Mouse (Mus musculus): ENCODE measurements around the gene Vwa5a. TPM values are rescaled to one million over a fixed set of nuclear protein-coding genes. Genes with fewer than 3 reads are reported as not detected.

The Vwa5a gene
- 19.4 and 22.7 TPM in 2 replicates for polyA plus RNA-seq (2015; fragmentation: Nextera tagmentation; extraction: Ambion mirVana)

- ATAC-seq (ENCODE audit: insufficient number of reproducible peaks, insufficient read depth, low FRiP score, low TSS enrichment, low read depth): peak; percentile 54; the same call in 1 of the 2 replicates
- Histone ChIP-seq H3K9me3 (no peaks in the 10 kb centered on the region), H3K27ac (peak within 1 kb of the TSS; percentile 56), H3K4me1 (peaks cover 10% of the 10 kb centered on the region), H3K4me3 (peak within 1 kb of the TSS; percentile 58), H3K36me3 (0 out of 2 replicates have a peak, but pooled peaks cover 3% of the 10 kb centered on the region), H3K4me2 (peak within 1 kb of the TSS; percentile 69), H3K9ac (peak within 1 kb of the TSS; percentile 67), H3K27me3 (no peaks in the 10 kb centered on the region; the same call in 1 of the 2 replicates)
- WGBS: under 1% methylated on average over 4 of the region's 4 CpGs
These were observed at the start of gene Vwa5a for GRCm38 (mm10) chr9:38718102-38718501. Gene Vwa5a, plus strand, starts transcription at chr9:38718268.

- Histone ChIP-seq H3K4me3 (no peak overlapping the region), H3K27me3 (no peaks in the 10 kb centered on the region), H3K4me1 (no peaks in the 10 kb centered on the region), H3K9me3 (no peaks in the 10 kb centered on the region), H3K4me2 (no peak overlapping the region), H3K27ac (no peak overlapping the region), H3K9ac (no peak overlapping the region), H3K36me3 (no peaks in the 10 kb centered on the region)
- 81% methylated on average over 2 of the region's 2 CpGs for WGBS
- no peak for ATAC-seq (ENCODE audit: insufficient number of reproducible peaks, insufficient read depth, low FRiP score, low TSS enrichment, low read depth)
These were observed 45.2 kb upstream of the Vwa5a start for GRCm38 (mm10) chr9:38672887-38673286.

GRCm38 (mm10) chr9:38674501-38674900 is 43.6 kb upstream of the Vwa5a start, which contains the start of gene Olfr918:
Gene Olfr918, minus strand, starts transcription at chr9:38674601.
- H3K27ac ChIP-seq: no peak within 1 kb of the TSS
- no peaks in the 10 kb centered on the region for H3K4me1 ChIP-seq
- H3K9ac ChIP-seq: no peak within 1 kb of the TSS
- no peaks in the 10 kb centered on the region for H3K36me3 ChIP-seq
- H3K27me3 ChIP-seq: no peaks in the 10 kb centered on the region
- no peak within 1 kb of the TSS for H3K4me3 ChIP-seq
- no peaks in the 10 kb centered on the region for H3K9me3 ChIP-seq
- WGBS: 81% methylated on average over 2 of the region's 2 CpGs
- H3K4me2 ChIP-seq: no peak within 1 kb of the TSS
- ATAC-seq (ENCODE audit: insufficient number of reproducible peaks, insufficient read depth, low FRiP score, low TSS enrichment, low read depth): no peak

- peak overlapping the region; percentile 67 for H3K9ac ChIP-seq
- peaks cover 10% of the 10 kb centered on the region; the same call in 1 of the 2 replicates for H3K36me3 ChIP-seq
- no peaks in the 10 kb centered on the region; the same call in 1 of the 2 replicates for H3K27me3 ChIP-seq
- 0 out of 2 replicates have a peak, but pooled peaks have one; percentile 81 for ATAC-seq (ENCODE audit: insufficient number of reproducible peaks, insufficient read depth, low FRiP score, low TSS enrichment, low read depth)
- peak overlapping the region; percentile 58 for H3K4me3 ChIP-seq
- WGBS: 2% methylated on average over 3 of the region's 3 CpGs
- H3K4me2 ChIP-seq: peak overlapping the region; percentile 69
- peak overlapping the region; percentile 56; the same call in 1 of the 2 replicates for H3K27ac ChIP-seq
- H3K4me1 ChIP-seq: peaks cover 10% of the 10 kb centered on the region
- H3K9me3 ChIP-seq: no peaks in the 10 kb centered on the region
These were observed 916 bp downstream of the Vwa5a start for GRCm38 (mm10) chr9:38718927-38719441.

- WGBS: 91% methylated on average over 1 of the region's 1 CpGs
- no peak overlapping the region for H3K4me2 ChIP-seq
These were observed 6.0 kb downstream of the Vwa5a start for GRCm38 (mm10) chr9:38724044-38724443.

DNA sequence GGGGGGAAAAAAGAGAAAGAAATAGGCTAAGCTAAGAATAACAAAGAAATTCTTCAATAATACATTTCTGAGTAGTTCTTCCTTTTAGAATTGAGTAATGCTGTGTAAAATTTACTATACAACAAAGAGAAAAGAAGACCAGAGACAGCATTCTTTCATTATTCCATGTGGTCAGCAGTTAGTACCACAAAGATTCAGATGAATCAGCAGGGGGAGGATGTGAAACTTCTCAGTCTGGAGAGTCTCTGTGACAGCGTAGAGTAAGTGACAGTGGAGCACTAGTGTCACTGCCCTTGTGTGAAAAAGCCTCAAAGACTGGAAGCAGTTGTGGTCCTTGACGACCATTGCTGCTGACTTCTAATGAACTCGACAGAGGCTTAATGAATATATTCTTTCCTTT is 10.2 kb downstream of the Vwa5a start:
- ATAC-seq (ENCODE audit: insufficient number of reproducible peaks, insufficient read depth, low FRiP score, low TSS enrichment, low read depth): no peak
- WGBS: 88% methylated on average over 3 of the region's 3 CpGs
- Histone ChIP-seq H3K27ac (no peak overlapping the region), H3K27me3 (no peaks in the 10 kb centered on the region), H3K4me2 (no peak overlapping the region), H3K9ac (no peak overlapping the region), H3K9me3 (no peaks in the 10 kb centered on the region), H3K4me3 (no peak overlapping the region), H3K36me3 (peaks cover 29% of the 10 kb centered on the region), H3K4me1 (no peaks in the 10 kb centered on the region)

More at GRCm38 (mm10) chr9:38724044-38724443, 6.0 kb downstream of the Vwa5a start:
- Histone ChIP-seq H3K9me3 (no peaks in the 10 kb centered on the region), H3K36me3 (peaks cover 31% of the 10 kb centered on the region), H3K27me3 (no peaks in the 10 kb centered on the region; the same call in 1 of the 2 replicates), H3K4me1 (peaks cover 8% of the 10 kb centered on the region), H3K4me3 (no peak overlapping the region), H3K9ac (no peak overlapping the region), H3K27ac (no peak overlapping the region)
- no peak for ATAC-seq (ENCODE audit: insufficient number of reproducible peaks, insufficient read depth, low FRiP score, low TSS enrichment, low read depth)

DNA sequence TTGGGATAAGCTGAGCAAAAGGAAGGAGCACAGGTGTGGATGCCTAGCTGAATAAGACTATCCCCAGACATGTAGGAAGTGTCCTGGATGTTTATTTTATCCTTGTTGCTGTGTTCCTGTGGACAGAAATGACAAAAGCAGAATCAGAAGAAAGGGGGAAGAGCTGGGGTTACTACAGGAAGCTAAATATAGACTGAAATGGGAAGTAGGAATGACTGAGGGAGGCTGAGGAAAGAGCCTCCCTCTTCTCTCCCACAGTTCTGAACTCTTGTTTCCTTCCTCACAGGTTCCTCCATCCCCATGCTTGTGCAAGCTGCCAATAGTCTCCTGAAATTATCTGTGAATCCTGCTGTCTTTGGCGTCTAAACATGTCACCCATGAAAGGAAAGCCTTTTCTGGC is 23.3 kb downstream of the Vwa5a start:
- 0 out of 2 replicates have a peak, but pooled peaks cover 4% of the 10 kb centered on the region for H3K36me3 ChIP-seq
- no peak overlapping the region for H3K4me3 ChIP-seq
- H3K27ac ChIP-seq: no peak overlapping the region
- H3K4me2 ChIP-seq: no peak overlapping the region
- no peak for ATAC-seq (ENCODE audit: insufficient number of reproducible peaks, insufficient read depth, low FRiP score, low TSS enrichment, low read depth)
- H3K27me3 ChIP-seq: no peaks in the 10 kb centered on the region
- WGBS: 80% methylated on average over 1 of the region's 1 CpGs
- no peak overlapping the region for H3K9ac ChIP-seq
- no peaks in the 10 kb centered on the region for H3K9me3 ChIP-seq
- no peaks in the 10 kb centered on the region for H3K4me1 ChIP-seq

DNA sequence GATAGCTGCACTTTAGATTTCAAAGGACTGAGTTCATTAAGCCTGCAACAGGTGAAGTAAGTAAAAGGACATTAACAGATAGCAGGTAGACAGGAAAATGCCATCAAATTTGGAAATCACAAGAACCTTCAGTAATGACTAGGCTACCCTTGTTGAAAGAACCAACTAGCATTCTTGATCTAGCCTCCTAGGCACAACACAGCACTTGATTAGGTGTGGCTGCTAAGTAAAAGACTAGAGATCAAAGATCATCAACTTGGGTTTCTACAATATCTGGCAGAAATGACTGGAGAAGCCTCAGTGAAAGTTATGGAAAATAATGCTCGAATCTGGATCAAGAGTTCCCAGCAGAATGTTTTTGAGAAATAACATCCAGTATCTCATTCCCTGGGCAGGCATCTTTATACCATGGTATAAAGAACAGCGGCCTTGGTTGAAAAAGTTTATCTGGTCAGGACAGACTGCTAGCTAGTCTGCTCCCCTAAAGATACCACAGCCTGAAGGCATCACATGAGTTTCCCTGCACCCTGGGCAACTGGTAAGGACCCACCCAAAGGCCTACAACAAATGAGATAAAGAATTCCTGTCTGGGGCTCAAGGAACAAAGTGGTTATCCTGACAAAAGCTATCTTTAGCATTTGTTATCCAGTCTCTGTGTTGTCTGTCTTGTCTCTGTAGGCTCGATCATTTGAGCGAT is 26.7 kb downstream of the Vwa5a start:
- no peak overlapping the region for H3K9ac ChIP-seq
- H3K27ac ChIP-seq: no peak overlapping the region
- 86% methylated on average over 4 of the region's 4 CpGs for WGBS
- 0 out of 2 replicates have a peak, but pooled peaks cover 4% of the 10 kb centered on the region for H3K36me3 ChIP-seq
- no peaks in the 10 kb centered on the region for H3K4me1 ChIP-seq
- H3K4me2 ChIP-seq: no peak overlapping the region
- no peaks in the 10 kb centered on the region for H3K27me3 ChIP-seq
- ATAC-seq (ENCODE audit: insufficient number of reproducible peaks, insufficient read depth, low FRiP score, low TSS enrichment, low read depth): no peak
- no peaks in the 10 kb centered on the region for H3K9me3 ChIP-seq
- no peak overlapping the region for H3K4me3 ChIP-seq

DNA sequence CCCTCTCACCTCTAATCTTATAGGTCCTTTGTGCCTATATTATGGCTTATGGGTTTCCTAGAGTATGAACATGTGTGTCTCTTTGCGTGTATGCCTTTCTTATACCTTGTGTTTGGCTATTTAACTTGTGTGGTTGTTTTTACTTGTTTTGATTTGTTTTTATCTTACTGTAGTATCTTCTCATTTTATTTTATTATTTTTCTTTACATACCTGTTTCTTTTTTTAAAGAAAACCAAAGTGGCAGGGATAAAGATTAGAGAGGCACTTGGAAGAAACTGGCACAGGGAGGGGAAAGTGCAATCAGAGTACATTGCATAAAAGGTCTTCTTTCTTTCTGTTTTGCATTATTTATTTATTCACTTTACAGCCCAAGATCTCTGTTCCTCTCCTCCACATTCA is 33.9 kb downstream of the Vwa5a start, which contains the start of gene Olfr920:
Gene Olfr920 (plus strand): TSS at position 301 of the 400 bp plus-strand sequence.
- Histone ChIP-seq H3K4me2 (no peak within 1 kb of the TSS), H3K4me1 (no peaks in the 10 kb centered on the region), H3K27me3 (no peaks in the 10 kb centered on the region), H3K9me3 (no peaks in the 10 kb centered on the region), H3K4me3 (no peak within 1 kb of the TSS), H3K9ac (no peak within 1 kb of the TSS), H3K36me3 (no peaks in the 10 kb centered on the region), H3K27ac (no peak within 1 kb of the TSS)
- ATAC-seq (ENCODE audit: insufficient number of reproducible peaks, insufficient read depth, low FRiP score, low TSS enrichment, low read depth): no peak
- WGBS: 94% methylated on average over 1 of the region's 1 CpGs

GRCm38 (mm10) chr9:38772768-38773167 is 54.7 kb downstream of the Vwa5a start, which contains the start of gene Olfr921:
Gene Olfr921, plus strand, starts transcription at chr9:38773068.
- Histone ChIP-seq H3K4me3 (no peak within 1 kb of the TSS), H3K36me3 (no peaks in the 10 kb centered on the region), H3K27me3 (no peaks in the 10 kb centered on the region), H3K9ac (no peak within 1 kb of the TSS), H3K4me1 (no peaks in the 10 kb centered on the region), H3K4me2 (no peak within 1 kb of the TSS), H3K27ac (no peak within 1 kb of the TSS), H3K9me3 (no peaks in the 10 kb centered on the region)
- no peak for ATAC-seq (ENCODE audit: insufficient number of reproducible peaks, insufficient read depth, low FRiP score, low TSS enrichment, low read depth)

- H3K4me1 ChIP-seq: no peaks in the 10 kb centered on the region
- H3K27me3 ChIP-seq: no peaks in the 10 kb centered on the region
- H3K9ac ChIP-seq: no peak overlapping the region
- H3K9me3 ChIP-seq: no peaks in the 10 kb centered on the region
- no peak overlapping the region for H3K4me3 ChIP-seq
- no peaks in the 10 kb centered on the region for H3K36me3 ChIP-seq
- no peak for ATAC-seq (ENCODE audit: insufficient number of reproducible peaks, insufficient read depth, low FRiP score, low TSS enrichment, low read depth)
- WGBS: 90% methylated on average over 2 of the region's 2 CpGs
- no peak overlapping the region for H3K4me2 ChIP-seq
- H3K27ac ChIP-seq: no peak overlapping the region
These were observed 74.6 kb downstream of the Vwa5a start for GRCm38 (mm10) chr9:38792689-38793088.

Measured in embryonic facial prominence, embryonic 13.5 days (tissue).